Mouse (Mus musculus): ENCODE measurements around the gene Ms4a13.

DNA sequence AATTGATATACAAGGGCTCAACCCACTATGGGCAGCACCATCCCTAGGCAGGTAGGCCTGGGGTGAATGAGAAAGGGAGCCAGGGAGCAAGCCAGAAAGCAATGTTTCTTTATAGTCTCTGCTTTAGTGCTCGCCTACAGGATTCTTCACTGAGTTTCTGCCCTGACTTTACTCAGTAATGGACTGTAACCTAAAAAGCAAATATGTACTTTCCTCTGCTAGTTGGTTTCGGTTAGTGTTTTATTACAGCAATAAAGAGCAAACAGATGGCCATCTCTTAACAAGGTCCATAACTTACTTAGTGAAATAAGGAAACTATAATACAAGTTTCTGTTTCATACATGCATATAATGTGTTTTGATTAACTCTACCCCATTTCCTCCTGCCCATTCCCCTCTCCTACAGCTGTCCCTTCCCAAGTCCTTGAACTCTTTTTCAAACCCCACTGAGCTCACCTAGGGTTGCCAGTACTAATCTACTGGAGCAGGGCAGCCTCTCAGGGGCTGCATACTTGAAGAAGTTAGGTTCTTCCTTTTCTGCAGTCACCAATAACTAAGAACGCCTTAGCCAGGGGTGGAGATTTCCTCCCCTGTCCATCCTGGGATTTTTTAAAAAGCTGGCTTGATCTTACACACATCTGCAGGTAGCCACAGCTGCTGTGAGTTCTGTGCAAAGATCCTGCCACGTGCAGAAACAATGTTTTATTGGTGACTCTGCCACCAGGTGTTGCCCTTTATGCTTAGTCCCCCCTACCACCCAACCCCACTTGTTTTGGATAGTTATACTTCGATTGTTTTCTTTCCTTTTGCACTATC, 38.6 kb upstream of the Ms4a13 start:
- no peak for TF ChIP-seq CTCF (IDR thresholded peaks at IDR 0.05; ENCODE audit: low read depth)
- no peak for TF ChIP-seq EP300 (optimal IDR thresholded peaks at IDR 0.05)

Measured in stomach, postnatal 0 days (tissue).